Mouse (Mus musculus): ENCODE measurements around the gene Card10.
A peak's percentile ranks its signal among the peaks of the same experiment; 100 is the strongest.

Gene Card10

GRCm38 (mm10) chr15:78772856-78773255, 30.0 kb downstream of the Card10 start:
- ATAC-seq (ENCODE audit: low TSS enrichment): no peak

- no peak for ATAC-seq (ENCODE audit: low TSS enrichment)
Observed at GRCm38 (mm10) chr15:78772368-78772763, 30.5 kb downstream of the Card10 start.

GRCm38 (mm10) chr15:78771531-78772367, 31.1 kb downstream of the Card10 start:
- no peak for ATAC-seq (ENCODE audit: low TSS enrichment)

DNA sequence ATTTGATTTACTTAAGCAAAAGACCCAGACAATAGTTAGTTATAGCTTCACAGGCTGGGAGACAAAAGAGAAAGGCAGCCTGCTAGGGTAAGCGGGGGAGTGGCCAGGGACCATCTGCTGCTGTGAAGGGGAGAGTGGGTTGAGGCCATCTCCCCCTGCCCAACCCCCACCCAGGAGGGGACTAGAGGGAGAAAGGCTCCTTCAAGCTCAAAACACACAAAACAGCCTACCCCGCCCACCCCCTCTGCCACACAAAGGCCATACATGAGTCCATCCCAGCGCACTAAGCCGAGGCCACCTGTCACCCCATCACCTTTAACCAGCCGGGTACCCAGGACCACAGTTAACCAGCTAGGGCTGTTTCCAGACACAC, 31.9 kb downstream of the Card10 start:
- no peak for ATAC-seq (ENCODE audit: low TSS enrichment)

DNA sequence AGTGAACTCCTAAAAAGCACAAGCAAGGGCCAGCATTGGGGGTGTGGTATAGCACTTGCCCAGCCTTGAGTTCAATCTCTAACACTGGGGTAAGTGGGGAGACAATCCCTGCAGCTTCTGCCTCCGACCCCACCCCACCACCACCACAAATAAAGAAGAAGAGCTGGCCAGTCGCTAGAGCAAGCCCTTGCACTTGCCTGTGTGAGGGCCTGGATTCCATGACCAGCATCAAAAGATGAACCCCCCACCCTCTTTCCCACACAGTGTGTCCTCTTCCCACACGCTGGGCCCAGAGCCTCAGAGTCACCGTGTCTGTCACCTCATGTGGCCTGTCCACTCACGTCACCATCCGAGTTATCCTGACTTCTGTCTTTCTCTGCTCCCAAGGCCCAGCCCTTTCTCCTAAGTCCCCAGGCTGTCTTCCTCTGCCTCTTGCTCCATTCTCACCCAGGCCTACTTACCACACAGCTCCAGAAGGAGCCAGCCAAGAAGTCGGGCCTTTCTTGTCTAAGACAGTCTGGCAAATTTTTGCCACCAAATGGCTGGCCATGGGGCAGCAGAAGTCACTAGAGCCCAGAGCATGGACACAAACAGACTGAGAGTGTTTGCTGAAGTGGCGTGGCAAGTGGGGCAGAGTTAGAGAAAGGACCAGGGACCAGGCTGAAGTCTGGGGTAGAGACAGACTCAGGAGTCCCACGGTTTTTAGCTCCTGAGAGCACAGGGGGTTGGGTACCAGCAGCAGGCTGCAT, 32.4 kb downstream of the Card10 start:
- ATAC-seq (ENCODE audit: low TSS enrichment): no peak

GRCm38 (mm10) chr15:78769064-78769463, 33.8 kb downstream of the Card10 start:
- no peak for ATAC-seq (ENCODE audit: low TSS enrichment)

GRCm38 (mm10) chr15:78763704-78764103, 39.1 kb downstream of the Card10 start:
- no peak for ATAC-seq (ENCODE audit: low TSS enrichment)

DNA sequence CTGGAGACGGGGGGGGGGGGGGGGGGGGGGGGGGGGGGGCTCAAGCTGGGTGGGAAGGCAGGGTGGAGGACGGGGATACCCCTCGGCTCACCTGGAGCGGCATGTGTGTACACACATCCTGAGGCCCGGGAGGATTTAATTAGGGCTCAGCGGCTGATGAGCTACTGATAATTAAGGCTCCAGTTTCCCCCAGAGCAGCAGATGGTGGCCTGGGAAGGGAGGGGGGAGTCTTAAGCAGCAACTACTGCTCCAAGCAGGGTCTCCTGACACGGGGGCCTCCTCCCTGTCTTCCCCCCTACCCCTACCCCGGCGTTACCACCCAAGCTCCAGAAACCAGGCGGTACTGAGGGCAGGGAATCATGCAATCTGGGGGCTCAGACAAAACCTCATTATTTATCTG, 39.6 kb downstream of the Card10 start:
- no peak for ATAC-seq (ENCODE audit: low TSS enrichment)

- no peak for ATAC-seq (ENCODE audit: low TSS enrichment)
Observed at GRCm38 (mm10) chr15:78761112-78761511, 41.7 kb downstream of the Card10 start.

DNA sequence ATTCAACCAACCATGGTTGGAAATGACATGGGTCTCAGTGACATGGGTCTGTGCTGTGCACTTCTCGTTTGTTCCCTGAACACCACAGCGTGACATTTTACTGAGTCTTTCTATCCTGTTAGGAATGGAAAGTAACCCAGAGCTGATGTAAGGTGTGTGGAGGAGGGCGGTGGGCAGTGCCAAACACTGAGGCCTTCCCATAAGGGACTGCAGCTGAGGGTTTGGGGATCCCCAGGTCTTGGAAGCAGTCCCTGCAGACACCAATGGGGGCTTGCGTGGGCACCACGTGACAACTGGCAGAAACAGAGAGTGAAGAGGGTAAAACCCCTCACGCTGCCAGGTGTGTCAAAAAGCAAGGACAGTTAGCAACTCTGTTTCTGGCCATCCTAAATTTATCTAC, 44.7 kb downstream of the Card10 start:
- ATAC-seq (ENCODE audit: low TSS enrichment): no peak

GRCm38 (mm10) chr15:78755966-78756725, 46.7 kb downstream of the Card10 start:
- no peak for ATAC-seq (ENCODE audit: low TSS enrichment)

DNA sequence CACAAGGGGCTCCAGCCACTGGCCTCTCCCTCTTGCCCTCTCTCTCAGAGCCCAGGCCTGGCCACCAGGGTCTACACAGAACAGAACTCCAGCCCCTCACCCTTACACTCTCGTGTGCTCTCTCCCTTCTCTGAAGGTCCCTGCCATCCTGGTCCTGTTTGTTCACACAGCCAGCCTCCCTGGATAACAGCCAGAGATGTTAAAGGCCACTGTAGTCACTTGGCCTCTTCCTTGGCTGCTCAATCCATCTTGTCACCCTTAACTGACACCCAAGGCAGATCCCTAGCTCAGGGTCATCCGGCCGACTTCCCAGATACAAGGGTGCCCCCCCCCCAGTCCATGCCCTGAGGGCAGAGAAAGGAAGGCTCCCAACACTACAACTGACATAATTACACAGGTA, 47.6 kb downstream of the Card10 start:
- ATAC-seq (ENCODE audit: low TSS enrichment): no peak

DNA sequence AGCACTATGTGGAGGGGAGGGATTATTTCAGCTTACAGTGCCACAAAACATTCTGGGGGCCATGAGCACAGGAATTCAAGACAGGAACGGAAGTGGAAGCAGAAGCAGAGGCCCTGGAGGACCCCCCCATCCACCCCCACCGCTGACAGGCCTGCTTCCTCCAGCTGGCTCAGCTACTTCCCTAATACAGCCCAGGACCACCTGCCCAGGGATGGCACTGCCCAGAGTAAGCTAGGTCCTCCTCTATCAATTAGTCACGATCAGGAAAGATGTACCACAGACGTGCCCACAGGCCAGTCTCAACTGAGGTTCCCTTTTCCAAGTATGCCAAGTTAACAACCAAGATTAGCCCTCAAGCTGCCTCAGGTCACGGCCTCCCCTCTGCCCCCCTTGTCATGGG, 48.7 kb downstream of the Card10 start:
- no peak for ATAC-seq (ENCODE audit: low TSS enrichment)

- ATAC-seq (ENCODE audit: low TSS enrichment): no peak
Observed at GRCm38 (mm10) chr15:78752991-78753390, 49.9 kb downstream of the Card10 start.

GRCm38 (mm10) chr15:78750608-78751350, 52.1 kb downstream of the Card10 start:
- no peak for ATAC-seq (ENCODE audit: low TSS enrichment)

DNA sequence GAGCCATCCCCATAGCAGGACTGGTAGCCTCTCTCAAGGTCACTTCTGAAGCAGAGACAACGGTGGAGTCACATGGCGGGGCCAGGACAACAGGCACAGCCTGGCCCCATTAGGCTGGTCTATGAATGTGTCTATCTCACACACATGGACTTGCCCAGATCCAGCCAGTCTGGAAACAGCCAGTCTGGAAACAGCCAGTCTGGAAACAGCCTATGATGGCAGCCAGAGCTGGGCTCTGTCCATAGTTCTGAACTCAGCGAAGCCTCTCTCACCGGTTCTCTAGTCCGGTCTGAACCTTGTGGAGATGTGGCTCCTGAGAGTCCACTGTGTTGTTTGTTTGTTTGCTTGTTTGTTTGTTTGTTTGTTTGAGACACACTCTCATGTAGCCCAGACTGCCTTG, 53.0 kb downstream of the Card10 start:
- ATAC-seq (ENCODE audit: low TSS enrichment): no peak

GRCm38 (mm10) chr15:78744206-78744605, 58.6 kb downstream of the Card10 start:
- ATAC-seq (ENCODE audit: low TSS enrichment): peak; percentile 73; the same call in 1 of the 2 replicates

- ATAC-seq (ENCODE audit: low TSS enrichment): no peak
Observed at GRCm38 (mm10) chr15:78742831-78743230, 60.0 kb downstream of the Card10 start.

DNA sequence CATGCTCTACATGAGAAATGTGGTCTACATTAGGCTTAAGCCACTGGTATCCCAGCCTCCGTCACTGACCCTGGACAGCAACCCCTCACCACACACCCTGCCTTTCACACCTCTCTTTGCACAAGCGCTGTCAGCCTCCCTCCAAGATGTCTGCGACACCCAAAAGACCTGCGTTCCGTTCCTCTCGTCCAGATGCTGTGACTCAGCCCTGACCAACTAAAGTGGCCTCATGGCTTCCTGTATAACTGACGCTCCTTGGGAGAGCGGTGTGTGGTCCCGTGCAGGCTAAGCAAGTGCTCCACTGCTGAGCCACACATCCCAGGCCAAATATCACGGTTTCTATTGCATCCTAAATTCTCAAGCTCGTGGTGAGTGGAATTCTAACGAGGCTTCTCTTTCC, 62.2 kb downstream of the Card10 start:
- no peak for ATAC-seq (ENCODE audit: low TSS enrichment)

- no peak; the same call in 1 of the 2 replicates for ATAC-seq (ENCODE audit: low TSS enrichment)
Observed at GRCm38 (mm10) chr15:78737146-78737545, 65.7 kb downstream of the Card10 start.

GRCm38 (mm10) chr15:78736681-78737100, 66.2 kb downstream of the Card10 start:
- ATAC-seq (ENCODE audit: low TSS enrichment): no peak

- no peak for ATAC-seq (ENCODE audit: low TSS enrichment)
Observed at GRCm38 (mm10) chr15:78736181-78736579, 66.7 kb downstream of the Card10 start.

Measured in frontal cortex, adult (tissue).